Mouse (Mus musculus) layer of hippocampus, adult 18-20 months (tissue): ENCODE data around the gene Klhl6. TPM values are rescaled to one million over a fixed set of nuclear protein-coding genes. Genes with fewer than 3 reads are reported as not detected.

Experiments used
- DNase-seq, 2 experiments: peaks; one replicate each; pipeline ENCODE4 v3.0.0; 2022; ENCODE audit warnings: low spot score in 2 of 2
- total RNA-seq, 2 experiments: library from RNA; stranded (reverse); gene quantifications; 2 replicates each; pipeline ENCODE4 v1.2.3; 2021

Gene Klhl6
- total RNA-seq, 2 experiments from 2014 or later: 0.76 to 1.5 TPM

GRCm38 (mm10) chr16:19972736-19973350, 10.0 kb downstream of the Klhl6 start:
- DNase-seq: no peak

- DNase-seq: no peak
These were observed 13.3 kb downstream of the Klhl6 start for GRCm38 (mm10) chr16:19969506-19969905.

GRCm38 (mm10) chr16:19968666-19969065, 14.2 kb downstream of the Klhl6 start:
- no peak for DNase-seq

- no peak for DNase-seq
These were observed 14.9 kb downstream of the Klhl6 start for GRCm38 (mm10) chr16:19967897-19968392.

DNA sequence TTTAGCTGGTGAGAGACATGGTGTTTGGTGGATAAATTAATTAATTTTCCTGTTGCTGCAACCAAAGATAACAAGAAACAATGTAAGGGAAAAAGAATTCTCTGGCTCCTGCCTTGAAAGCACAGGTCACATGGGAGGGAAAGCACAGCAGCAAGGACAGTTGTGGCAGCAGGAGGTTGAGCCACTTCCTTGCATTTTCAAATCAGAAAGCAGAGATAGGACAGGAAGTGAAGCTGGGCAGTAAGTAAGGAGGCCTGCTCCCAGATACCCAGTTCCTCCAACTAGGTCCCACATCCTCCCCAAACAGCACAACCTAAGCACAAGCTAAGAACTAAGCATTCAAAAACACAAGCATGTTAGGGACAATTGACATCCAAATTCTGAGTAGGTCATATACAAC, 15.9 kb downstream of the Klhl6 start:
- no peak for DNase-seq

DNA sequence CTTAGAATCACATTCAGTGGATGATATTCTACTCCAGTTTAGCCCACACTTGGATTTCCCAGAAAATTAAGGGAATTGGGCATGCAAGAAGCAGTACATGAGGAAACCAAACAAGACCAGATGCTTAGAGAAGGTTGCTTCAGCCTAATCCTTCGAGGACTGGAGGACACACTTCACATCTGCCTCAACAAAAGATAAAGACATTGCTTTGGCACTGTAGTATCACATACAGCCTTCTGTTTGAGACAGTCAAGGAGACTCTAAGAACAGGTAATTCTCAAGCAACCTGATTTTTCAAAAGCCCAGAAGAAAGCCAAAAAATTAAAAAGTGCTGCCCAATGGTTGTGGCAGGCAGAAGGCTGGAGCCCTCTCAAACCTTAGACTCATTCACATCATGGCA, 16.4 kb downstream of the Klhl6 start:
- DNase-seq: no peak

- no peak for DNase-seq
These were observed 19.9 kb downstream of the Klhl6 start for GRCm38 (mm10) chr16:19962951-19963350.

GRCm38 (mm10) chr16:19961070-19961469, 21.8 kb downstream of the Klhl6 start:
- no peak for DNase-seq

DNA sequence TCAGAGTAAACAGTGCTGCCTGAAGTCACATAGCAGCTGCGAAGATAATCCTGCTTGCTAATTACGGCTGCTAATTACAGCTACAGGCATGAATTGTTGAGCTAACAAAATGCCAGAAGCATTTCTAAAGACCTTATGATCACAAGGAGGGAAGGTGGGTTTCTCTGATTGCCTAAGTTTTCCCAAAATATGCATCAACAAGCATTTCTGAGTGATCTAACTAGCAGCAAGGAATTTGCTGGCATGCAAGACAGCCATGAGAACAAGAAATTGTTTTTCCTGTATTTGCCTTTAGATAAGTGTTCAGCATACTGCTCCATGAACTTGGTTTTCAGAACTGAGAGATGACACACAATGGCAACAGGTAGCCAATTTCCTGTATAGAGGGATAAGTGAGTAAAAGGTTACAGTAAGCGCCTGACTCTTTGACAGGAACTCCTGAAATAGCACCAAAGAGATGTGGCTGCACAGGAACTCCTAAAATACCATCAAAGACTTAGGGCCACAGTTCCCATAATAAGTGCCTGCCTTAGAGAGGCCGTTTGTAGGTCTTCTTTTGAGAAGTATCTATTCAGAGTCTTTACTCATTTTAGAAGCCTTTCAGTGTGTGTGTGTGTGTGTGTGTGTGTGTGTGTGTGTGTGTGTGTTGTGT, 22.3 kb downstream of the Klhl6 start:
- DNase-seq: no peak

DNA sequence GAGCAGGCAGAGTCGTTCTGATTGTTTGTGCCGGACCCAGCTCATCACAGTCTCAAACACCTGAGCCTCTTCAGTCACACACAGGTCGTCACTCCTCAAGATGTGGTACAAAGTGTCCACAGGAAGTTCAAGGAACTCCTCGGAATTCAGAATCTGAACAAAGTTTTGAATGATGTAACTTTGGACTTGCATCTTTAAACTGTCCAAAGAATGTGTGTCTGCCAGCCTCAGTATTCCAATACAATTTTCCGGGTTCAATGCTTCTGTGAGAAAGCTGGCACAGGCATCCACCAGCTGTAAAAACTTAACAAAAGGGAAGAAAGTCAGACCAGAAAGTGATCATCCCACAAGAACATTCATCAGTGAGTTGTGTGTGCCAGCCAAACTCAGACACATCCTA, 25.8 kb downstream of the Klhl6 start:
- DNase-seq: no peak

DNA sequence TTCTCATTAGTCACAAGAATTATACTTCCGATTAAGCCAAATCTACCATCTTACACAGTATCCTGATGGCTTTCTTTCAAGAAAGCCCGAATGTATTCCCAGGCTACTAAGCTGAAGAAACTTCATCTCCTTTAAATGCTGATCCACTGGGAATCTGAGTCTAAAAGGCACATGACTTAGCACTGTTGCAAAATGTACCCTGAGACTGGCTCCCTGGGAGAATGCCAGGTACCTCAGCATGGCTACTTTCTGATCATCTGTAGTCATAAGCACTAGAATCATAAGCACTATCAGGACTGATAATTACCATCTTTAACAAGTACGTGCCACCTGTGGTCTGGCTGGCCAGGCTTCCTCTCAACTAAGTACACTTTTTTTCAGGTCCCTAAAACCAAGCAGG, 35.5 kb downstream of the Klhl6 start:
- DNase-seq: no peak

DNA sequence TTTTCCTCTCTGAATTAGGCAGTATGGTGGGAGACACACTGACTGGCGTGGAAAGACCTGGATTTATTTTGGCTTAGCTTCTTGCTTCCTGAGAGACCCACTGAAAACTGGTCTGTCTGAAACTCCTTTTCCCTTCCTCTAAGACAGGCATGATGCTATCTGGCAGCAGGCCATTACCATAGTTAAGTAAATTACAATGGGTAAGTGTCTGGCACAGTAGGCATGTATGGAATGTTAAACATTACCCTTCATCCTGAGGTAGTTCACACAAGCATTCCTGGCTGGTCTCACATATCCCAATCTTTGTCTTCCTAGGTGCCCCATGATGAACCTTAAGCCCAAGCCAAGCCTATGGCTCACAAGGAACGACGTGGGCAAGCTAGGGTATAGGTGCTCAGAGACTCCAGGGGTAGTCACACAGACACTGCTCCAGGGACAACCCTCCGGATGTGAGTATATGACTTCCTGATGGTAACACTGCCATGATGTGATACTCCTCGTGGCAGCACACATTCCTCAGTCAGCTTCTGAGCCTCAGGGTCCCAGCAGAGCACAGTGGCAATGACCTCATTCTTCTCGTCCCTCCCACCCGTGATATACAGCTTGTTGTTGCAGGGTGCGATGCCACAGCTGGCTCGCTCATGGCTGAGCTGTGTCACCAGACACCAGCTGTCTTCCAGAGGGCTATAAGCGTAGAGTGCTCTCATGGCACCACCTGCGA, 36.1 kb downstream of the Klhl6 start:
- DNase-seq: no peak

DNA sequence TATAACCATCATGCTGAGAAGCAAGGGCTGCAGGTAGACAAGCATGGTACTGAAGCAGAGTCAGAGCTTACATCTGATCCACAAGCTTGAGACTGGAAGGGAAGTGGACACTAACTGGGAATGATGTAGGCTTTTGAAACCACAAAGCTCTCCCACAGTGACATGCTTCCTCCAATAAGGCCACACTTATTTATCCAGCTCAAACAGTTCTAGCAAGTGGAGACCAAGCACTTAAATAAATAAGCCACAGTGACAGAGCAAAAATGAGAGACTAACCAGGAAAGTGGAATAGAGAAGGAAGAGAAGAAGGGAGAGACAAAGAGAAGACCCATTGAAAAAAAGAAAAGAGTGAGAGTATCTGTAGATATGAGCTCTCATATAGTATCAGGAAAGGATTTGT, 62.0 kb downstream of the Klhl6 start:
- no peak for DNase-seq

- DNase-seq: no peak
These were observed 64.6 kb downstream of the Klhl6 start for GRCm38 (mm10) chr16:19918286-19918685.

DNA sequence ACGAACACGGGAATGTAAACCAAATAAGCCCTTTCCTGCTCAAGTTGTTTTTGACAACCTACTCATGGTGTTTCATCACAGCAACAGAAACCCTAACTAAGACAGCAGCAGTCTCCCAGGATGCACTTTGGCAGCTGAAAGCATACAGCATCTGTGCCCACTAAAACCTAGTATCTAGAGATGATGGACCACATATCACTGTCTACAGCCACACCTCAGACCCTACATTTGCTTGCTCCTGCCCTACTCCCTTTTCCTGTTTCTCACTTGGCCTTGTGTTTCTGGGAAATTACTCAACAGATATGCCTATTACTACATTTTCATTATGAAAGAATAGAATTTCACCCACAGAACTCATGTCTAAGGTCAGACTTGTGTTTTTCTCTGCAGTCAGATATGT, 70.3 kb downstream of the Klhl6 start:
- DNase-seq: no peak

DNA sequence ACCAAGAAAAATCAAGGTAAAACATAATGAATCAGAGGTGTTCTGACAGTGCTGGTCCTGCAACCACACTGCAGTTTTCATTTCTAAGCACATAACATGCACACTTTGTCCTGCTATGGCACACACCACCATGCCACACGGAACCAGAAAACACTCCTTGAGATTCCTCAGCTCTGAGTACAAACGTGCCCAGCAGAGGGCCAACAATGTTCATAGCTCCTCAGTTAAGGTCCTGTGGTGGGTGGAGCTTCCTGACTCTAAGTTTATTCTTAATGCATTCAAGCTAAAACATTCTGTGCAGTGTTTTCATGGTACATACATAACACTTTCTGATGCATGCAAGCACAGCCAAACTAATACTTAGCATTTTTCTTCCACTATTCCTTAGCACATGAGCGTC, 74.5 kb downstream of the Klhl6 start:
- no peak for DNase-seq

DNA sequence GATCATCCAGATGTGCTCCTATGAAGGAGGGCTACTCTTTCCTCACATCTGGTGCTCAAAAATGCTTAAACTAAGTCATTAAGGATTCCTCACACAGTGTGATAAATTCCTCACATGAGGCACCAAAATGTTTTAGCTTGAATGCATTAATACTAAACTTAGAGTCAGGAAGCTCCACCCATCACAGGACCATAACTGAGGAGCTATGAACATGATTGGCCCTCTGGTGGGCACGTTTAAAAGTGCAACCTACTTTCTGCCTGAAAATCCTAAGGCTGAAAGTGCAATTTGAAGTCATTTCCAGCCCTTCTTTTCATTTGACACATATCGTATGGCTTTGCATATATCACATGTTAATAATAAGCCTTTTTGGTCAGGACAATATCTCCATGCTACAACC, 75.7 kb downstream of the Klhl6 start:
- DNase-seq: peak in 1 of 2 experiments; percentile 5

DNA sequence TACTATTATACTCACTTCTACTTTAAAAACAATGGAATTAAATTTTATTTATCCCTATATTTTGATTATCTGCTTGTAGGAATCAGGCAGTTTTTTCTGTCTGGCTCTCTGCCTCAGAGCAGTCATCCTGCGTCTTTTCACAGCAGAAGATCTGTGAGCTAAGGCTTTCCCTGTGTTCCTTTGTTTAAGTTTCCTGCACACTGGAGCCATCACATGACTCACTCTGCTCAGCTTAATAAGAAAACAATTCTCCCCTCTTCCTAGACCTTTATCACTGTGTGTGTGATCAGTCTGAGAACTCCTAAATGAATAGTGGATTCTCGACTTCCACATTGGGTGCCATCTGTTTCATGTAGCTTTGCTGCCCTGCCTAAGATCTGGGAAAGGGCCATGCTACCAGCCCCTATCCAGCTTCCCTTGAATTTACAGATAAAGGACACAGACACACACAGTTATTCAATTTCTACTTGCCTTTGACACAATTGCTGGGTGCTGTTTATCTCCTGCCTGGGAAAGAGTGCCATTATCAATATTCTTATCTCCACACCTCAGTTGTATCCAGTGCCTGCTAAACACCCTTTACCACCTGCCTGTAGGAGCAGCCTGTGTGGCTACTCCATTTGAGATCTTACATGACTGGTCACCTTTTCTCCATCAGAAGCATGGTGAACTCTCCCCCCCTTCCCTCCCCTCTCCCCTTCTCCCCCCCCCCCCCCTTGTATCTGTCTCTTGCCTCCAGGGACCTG, 77.9 kb downstream of the Klhl6 start:
- no peak for DNase-seq

DNA sequence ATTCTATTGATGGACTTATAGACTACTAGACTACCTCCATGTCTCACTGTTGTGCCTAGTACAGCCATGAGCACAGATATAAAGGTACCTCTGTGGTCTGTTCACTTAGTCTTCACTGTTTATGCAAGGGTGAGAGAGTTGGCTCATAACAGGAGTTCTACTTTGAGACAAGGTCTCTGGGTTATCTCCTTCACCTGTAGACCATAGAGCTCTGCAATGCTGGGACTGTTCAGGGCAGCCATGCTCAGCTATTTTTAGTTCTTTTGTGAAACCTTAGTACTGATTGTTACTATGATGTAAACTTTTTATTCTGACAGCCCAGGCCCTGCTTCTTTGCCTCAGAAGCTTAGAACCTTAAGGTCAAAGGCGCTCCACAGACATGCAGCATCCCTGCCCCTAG, 79.0 kb downstream of the Klhl6 start:
- DNase-seq: no peak
